Mouse (Mus musculus) neutrophil, adult 65 days (primary cell): ENCODE measurements around the gene 1700012A03Rik. TPM values are rescaled to one million over a fixed set of nuclear protein-coding genes. Genes with fewer than 3 reads are reported as not detected.

Experiments used
- total RNA-seq: library from RNA; stranded (reverse); gene quantifications from 2 replicates; pipeline ENCODE4 v1.2.4, GENCODE M21; 2023

1700012A03Rik gene
- total RNA-seq = not detected in 2 replicates

GRCm38 (mm10) chr6:32049951-32050345 lies at the start of gene 1700012A03Rik:
TSS of gene 1700012A03Rik (plus strand) at chr6:32050246.

